Mouse (Mus musculus): ENCODE results near the gene Abca2.

DNA sequence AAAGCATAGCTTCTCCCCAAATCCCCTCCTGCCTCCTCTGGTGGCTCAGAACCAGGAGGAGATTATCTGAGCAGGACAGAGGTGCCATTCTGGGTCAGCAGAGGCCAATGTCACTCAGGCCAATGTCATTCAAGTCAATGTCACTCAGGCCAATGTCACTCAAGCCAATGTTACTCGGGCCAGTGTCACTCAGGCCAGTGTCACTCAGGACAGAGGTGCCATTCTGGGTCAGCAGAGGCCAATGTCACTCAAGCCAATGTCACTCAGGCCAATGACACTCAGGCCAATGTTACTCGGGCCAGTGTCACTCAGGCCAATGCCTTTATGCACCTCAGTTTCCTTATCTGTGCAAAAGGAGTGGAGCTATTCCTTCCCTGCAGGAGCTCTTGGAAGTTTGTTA, 44.0 kb downstream of the Abca2 start:
- TF ChIP-seq CTCF (IDR thresholded peaks at IDR 0.05; ENCODE audit: low read depth) (no peak), EP300 (IDR thresholded peaks at IDR 0.05; ENCODE audit: low read depth) (no peak)
